Mouse (Mus musculus) erythroblast, adult 5-6 weeks (primary cell): ENCODE data around the gene Cdh16. TPM values are rescaled to one million over a fixed set of nuclear protein-coding genes. Genes with fewer than 3 reads are reported as not detected.
"Not testable (repeated sequence)": the region's sequence is repeated elsewhere in the genome, so short reads cannot be mapped to it uniquely, and the experiment has no call there.

ENCODE experiments used
- ATAC-seq: replicated peaks from 2 replicates; pipeline ENCODE4 v1.8.0; 2016; ENCODE audit warnings: moderate number of reproducible peaks, mild to moderate bottlenecking, moderate TSS enrichment, inconsistent platforms; ENCODE audit not compliant: poor library complexity, low FRiP score, severe bottlenecking
- total RNA-seq, 2 experiments: library from RNA; stranded (forward) in 1 of 2; stranded (reverse) in 1 of 2; fragments of 150-400 nt in 1 of 2; fragments of 200-764, 138-1000 nt in 1 of 2; gene quantifications; 2 replicates each; pipeline versions ENCODE4 v1.2.3 to v1.2.4; 2015 to 2017; ENCODE audit warnings: low replicate concordance in 2 of 2

Gene Cdh16
- total RNA-seq, 2 experiments from 2014 or later = not detected

DNA sequence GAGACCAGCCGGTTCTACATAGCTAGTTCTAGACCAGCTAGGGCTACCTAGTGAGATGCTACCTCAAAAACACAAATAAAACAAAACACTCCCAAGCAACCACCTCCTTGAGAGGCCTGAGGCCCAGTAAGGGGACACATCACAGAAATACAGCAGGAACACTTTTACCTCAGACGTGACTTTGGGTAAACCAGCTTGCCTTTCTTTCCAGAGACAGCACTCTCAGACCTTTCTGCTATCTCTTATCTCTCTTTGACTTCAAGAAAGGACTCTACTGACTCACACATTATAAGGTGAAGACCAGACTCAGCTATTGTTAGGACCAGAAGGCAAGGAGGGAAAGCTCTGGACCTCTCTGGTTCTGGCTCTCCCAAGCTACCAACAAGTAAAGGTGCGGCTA, 33.9 kb downstream of the Cdh16 start:
- ATAC-seq = no peak

DNA sequence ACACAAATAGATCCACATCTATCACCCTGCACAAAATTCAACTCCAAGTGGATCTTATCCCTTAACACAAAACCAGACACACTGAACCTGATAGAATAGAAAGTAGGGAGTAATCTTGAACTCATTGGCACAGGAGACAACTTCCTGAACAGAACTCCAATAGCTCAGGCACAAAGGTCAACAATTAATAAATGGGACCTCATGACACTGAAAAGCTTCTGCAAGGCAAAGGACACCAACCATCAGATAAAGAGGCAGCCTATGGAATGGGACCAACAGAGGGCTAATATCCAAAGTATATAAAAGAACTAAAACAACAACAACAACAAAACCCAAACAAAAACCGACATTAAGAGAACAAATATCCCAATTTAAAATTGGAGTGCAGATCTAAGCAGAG, 39.7 kb downstream of the Cdh16 start:
- ATAC-seq = no peak

DNA sequence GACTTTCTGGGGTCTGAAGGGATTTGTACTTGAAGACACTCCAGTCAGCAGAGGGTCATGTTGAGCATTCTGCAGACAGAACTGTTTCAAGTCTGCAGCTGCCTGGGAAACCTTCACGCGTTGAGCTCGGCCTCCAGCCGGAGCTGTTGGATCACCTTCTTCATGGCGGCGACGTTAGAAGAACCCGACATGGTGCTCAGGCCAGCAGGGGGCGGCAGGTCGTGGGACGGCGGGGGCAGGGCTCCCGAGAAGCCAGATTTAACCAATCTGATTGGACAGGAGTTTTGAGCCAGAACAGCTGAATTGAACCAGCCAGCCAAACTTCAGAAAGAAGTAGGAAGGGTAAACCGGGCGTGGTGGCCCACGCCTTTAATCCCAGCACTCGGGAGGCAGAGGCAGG, 46.6 kb downstream of the Cdh16 start:
- ATAC-seq = not testable (repeated sequence)

DNA sequence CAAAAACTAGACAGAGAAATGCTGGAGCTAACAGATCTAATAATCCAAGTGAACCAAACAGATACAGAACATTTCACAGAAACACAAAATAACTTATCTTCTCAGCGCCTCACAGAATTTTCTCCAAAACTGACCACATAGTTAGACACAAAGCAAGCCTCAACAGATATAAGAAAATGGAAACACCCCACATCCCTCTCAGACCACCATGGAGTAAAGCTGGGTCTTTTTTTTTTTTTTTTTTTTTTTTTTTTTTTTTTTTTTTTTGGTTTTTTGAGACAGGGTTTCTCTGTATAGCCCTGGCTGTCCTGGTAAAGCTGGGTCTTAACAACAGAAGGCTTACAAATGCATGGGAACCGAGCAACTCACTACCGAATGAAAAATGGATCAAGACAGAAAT, 47.4 kb downstream of the Cdh16 start:
- no peak for ATAC-seq

DNA sequence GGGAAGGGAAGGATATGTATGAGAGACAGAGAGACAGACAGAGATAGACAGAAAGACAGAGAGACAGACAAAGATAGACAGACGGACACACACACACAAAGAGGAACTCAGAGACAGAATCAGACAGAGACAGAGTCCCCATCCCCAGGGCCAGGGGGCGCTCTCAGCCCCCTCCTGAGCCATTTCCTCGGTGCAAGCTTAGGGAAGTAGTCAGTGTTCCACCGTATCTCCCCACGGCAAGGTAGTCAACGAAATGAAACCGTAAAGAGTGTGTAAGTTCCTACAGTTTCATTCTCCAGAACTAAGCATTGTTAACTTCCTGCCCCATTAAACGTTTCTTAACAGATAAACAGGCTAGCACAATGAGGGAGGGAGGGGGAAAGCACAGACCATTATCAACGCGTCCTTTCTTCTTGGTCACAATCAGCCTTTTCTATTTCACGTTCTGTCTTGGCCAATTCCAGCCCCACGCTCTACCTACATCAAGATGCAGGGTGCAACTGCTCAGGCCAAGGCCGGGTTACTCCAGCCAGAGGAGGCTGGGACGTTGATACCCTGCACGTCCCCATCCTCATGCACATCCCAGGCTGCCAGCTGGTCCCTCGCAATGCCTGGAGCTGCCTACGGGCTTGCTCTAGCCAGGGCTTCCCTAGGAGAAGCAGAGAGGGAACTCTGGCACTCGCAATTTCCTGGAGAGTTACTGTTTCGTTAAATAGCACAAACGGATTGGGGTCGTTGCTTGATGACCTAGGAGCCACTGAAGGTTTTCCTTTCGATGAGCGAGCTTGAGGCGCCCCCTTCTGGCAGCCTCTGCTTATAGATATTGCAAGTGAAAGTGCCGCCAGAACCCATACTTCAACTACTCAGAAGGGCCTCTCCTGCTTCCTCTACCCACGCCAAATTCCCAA, 53.5 kb downstream of the Cdh16 start:
- ATAC-seq = peak; percentile 86

DNA sequence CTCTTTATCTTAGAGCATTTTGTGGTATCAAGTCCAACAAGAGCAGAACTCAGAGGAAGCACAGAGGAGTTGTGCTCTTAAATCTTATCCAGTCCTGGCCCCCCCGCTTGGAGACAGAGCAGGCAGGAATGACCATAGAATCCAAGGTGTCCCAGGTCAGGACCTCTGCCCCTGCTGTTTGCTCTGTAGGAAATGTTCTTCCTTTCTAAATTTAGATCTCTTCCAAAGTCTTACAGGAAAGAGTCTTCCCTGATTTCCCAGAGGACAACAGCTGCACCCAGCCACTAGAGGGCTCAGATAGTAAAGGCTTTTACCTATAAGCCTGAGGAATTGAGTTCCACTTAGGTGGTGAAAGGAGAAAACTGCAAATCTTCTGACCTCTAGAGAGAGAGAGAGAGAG, 54.6 kb downstream of the Cdh16 start:
- no peak for ATAC-seq

DNA sequence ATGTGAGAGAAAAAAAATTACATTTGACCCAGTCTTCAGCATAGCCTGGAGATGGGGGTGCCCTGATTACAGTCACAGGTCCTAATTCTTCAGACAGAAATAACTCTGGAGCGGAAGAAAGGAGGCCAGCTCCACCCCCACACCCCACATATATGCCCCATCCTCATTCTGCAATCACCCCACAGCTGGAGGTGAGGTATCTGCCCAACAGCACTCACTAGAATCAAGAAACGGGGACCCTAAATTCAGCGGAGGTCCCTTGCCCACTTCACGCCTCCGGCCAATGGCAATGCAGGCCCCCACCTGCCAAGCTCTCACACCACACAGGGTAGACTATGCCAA, 58.8 kb downstream of the Cdh16 start:
- no peak for ATAC-seq

DNA sequence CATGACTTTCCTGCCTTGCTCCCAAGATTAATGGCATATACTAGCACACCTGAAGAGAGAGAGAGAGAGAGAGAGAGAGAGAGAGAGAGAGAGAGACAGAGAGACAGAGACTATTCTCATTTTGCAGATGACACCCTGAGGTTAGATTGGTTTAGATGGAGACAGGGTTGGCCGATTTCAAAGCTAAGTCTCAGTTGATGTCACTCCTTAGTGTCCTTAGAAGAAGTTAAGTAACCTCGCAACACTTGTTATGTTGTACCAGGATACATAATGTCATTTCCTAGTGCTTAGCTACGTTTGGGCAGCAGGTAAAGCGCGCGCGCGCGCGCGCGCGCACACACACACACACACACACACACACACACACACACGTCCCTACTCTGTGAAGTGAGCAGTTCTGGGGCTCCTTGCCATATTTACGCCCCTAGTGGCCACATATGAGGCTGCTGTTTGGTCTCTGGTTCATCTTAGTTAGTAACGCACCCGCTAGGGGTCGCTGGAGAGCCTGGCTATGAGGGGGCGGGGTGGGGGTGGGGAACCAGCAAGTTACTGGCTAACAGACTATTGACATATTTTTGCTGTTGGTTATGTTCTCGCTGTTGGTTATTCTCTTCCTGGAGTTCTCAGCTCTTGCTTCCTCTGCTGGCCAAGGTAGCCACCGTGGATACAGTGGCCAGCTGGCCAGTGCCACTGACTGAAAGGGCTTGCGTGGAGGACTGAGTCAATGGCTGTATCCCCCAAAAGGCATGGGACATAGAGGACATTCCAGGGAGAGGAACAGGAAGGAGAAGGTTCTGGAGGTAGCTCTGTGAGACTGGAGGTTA, 59.4 kb downstream of the Cdh16 start:
- ATAC-seq = peak; percentile 91

DNA sequence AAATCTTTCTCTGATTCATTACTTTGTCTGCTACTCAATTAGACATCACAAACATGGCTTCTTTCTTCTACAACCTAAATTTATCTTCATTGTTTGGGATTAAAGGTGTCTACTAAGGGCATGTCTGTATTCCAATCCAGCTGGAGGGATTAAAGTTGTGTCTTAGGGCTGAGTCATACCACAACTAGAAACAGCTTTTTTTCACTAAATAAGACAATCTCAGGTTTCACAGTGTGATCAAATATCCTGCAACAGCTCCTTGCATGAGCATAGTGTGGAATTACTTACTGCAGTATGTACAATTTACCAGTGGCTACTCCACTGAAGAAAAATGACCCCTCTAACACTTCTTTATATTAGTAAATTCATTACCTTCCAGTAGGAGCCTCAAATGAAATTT, 63.5 kb downstream of the Cdh16 start:
- no peak for ATAC-seq

DNA sequence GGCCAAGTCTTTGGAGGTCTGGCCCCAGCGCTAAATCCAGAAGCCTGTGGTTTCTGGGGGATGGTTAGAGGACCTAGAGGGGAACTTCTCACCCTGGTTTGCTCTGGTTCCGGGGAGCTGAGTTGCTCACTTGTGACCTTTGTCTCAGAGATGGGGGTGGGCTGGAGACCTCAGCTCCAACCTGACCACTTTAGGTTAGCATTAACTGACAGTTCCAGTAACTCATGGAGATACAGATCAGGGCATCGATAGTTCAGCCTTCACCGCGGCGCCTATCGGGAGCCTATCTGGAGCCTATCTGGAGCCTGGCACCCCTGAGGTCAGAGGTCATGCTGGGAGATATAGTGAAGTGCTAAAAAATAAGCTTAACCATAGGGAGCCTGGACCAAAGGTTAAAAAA, 67.0 kb downstream of the Cdh16 start:
- ATAC-seq = no peak

DNA sequence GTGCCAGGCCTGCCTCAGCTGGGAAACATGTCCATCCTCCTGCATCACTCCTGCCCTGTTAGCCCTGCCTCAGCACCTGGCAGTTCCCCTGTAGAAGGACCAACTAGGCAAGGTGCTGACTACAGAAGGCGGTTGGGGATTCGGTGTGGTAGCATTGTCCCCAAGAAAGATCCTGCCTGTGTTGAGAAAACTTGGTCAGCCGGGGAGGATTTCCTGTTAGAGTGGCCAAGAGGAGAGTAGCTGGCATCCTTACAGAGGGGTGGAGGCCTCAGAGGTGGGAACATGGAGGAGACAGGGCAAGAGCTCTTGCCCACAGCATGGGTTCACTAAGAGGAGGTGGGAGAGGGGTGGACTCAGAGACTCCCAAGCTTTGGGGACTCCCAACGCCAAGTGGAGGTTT, 69.0 kb downstream of the Cdh16 start:
- ATAC-seq = no peak

Other genes with a start within 250 kb of the Cdh16 start
- gene Cmtm4, start 228.6 kb downstream of the Cdh16 start, total RNA-seq (2015; ENCODE audit: low replicate concordance) = 0.96 and 1.0 TPM in 2 replicates
- 0.51 and 0.70 TPM in 2 replicates for gene Cmtm4, start 228.6 kb downstream of the Cdh16 start, total RNA-seq (2017; ENCODE audit: low replicate concordance)
- gene Dync1li2, start 181.3 kb downstream of the Cdh16 start, total RNA-seq (2015; ENCODE audit: low replicate concordance) = 22.8 and 30.4 TPM in 2 replicates
- gene Dync1li2, start 181.3 kb downstream of the Cdh16 start, total RNA-seq (2017; ENCODE audit: low replicate concordance) = 48.3 and 63.4 TPM in 2 replicates
- gene Terb1, start 114.5 kb downstream of the Cdh16 start, total RNA-seq (2015; ENCODE audit: low replicate concordance) = not detected in 2 replicates
- not detected in 2 replicates for gene Terb1, start 114.5 kb downstream of the Cdh16 start, total RNA-seq (2017; ENCODE audit: low replicate concordance)
- gene Nae1, start 89.8 kb downstream of the Cdh16 start, total RNA-seq (2015; ENCODE audit: low replicate concordance) = 14.4 and 25.4 TPM in 2 replicates
- 19.0 and 28.0 TPM in 2 replicates for gene Nae1, start 89.8 kb downstream of the Cdh16 start, total RNA-seq (2017; ENCODE audit: low replicate concordance)
- gene Car7, start 89.7 kb downstream of the Cdh16 start, total RNA-seq (2015; ENCODE audit: low replicate concordance) = not detected in 2 replicates
- gene Car7, start 89.7 kb downstream of the Cdh16 start, total RNA-seq (2017; ENCODE audit: low replicate concordance) = 0.51 TPM in 1 of 2 replicates, not detected in the other
- 0.38 and 1.7 TPM in 2 replicates for gene Pdp2, start 32.9 kb downstream of the Cdh16 start, total RNA-seq (2015; ENCODE audit: low replicate concordance)
- 0.98 and 1.3 TPM in 2 replicates for gene Pdp2, start 32.9 kb downstream of the Cdh16 start, total RNA-seq (2017; ENCODE audit: low replicate concordance)
- gene Rrad, start 6.9 kb upstream of the Cdh16 start, total RNA-seq (2015; ENCODE audit: low replicate concordance) = not detected in 2 replicates
- gene Rrad, start 6.9 kb upstream of the Cdh16 start, total RNA-seq (2017; ENCODE audit: low replicate concordance) = not detected in 2 replicates
- 1.5 and 5.2 TPM in 2 replicates for gene Ciao2b, start 17.6 kb upstream of the Cdh16 start, total RNA-seq (2015; ENCODE audit: low replicate concordance)
- 6.0 and 15.1 TPM in 2 replicates for gene Ciao2b, start 17.6 kb upstream of the Cdh16 start, total RNA-seq (2017; ENCODE audit: low replicate concordance)
- not detected in 2 replicates for gene Ces2a, start 109.6 kb upstream of the Cdh16 start, total RNA-seq (2015; ENCODE audit: low replicate concordance)
- gene Ces2a, start 109.6 kb upstream of the Cdh16 start, total RNA-seq (2017; ENCODE audit: low replicate concordance) = not detected in 2 replicates
- gene Ces2b, start 207.2 kb upstream of the Cdh16 start, total RNA-seq (2015; ENCODE audit: low replicate concordance) = not detected in 2 replicates
- not detected in 2 replicates for gene Ces2b, start 207.2 kb upstream of the Cdh16 start, total RNA-seq (2017; ENCODE audit: low replicate concordance)
- gene Ces2c, start 222.7 kb upstream of the Cdh16 start, total RNA-seq (2015; ENCODE audit: low replicate concordance) = not detected in 2 replicates
- gene Ces2c, start 222.7 kb upstream of the Cdh16 start, total RNA-seq (2017; ENCODE audit: low replicate concordance) = not detected in 2 replicates